Mouse (Mus musculus) common myeloid progenitor, adult 5-6 weeks (primary cell): ENCODE data around the gene Zfp651. TPM values are rescaled to one million over a fixed set of nuclear protein-coding genes. Genes with fewer than 3 reads are reported as not detected.

Experiments
- ATAC-seq: replicated peaks from 2 replicates; pipeline ENCODE4 v1.8.0; 2016; ENCODE audit warnings: low read depth, mild to moderate bottlenecking, moderate TSS enrichment, inconsistent platforms; ENCODE audit not compliant: poor library complexity, severe bottlenecking
- total RNA-seq: library from RNA; stranded (forward); fragments of 200-1000, 187-1606 nt; gene quantifications from 2 replicates; pipeline ENCODE4 v1.2.3, GENCODE M21; 2017

Gene Zfp651
- total RNA-seq, 1 experiment from 2014 or later: 1.5 TPM

DNA sequence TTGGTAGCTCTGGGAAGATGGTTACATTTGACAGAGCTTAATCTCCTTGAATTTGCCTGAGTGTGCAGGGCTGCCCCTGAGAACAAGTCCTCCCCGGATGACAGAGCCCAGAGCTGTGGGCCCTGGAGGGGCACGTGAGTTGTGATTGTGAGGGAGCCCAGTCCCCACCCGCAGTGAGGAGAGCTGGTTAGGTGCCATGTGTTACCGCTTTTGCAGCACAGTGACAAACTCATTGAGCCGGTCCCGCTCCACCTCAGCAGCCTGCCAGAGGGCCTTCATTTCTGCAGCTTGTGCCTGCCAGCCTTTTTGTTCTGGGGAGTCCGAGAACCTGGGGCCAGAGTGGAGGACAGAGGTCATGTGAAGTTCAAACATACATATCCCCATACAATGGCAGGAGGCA lies 48.8 kb downstream of the Zfp651 start:
- no peak for ATAC-seq

DNA sequence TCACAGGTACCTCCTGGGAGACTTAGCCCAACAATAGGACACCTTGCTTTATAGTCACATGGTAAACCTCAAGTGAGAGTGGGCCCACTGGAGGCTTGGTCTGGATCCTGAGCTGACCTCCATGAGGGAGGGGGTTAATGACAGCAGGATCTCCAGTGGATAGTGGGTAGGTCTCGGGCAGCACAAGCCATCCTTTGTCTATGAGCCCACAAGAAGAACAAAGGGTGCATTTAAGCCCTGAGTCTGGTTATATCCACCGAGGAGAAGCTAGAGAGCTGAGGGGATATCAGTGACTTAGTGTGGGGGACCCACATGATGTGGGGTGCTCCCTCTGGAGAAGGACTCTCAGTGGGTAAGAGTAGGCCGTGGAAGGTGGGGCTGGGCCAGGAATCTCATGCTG lies 49.4 kb downstream of the Zfp651 start:
- ATAC-seq: no peak

DNA sequence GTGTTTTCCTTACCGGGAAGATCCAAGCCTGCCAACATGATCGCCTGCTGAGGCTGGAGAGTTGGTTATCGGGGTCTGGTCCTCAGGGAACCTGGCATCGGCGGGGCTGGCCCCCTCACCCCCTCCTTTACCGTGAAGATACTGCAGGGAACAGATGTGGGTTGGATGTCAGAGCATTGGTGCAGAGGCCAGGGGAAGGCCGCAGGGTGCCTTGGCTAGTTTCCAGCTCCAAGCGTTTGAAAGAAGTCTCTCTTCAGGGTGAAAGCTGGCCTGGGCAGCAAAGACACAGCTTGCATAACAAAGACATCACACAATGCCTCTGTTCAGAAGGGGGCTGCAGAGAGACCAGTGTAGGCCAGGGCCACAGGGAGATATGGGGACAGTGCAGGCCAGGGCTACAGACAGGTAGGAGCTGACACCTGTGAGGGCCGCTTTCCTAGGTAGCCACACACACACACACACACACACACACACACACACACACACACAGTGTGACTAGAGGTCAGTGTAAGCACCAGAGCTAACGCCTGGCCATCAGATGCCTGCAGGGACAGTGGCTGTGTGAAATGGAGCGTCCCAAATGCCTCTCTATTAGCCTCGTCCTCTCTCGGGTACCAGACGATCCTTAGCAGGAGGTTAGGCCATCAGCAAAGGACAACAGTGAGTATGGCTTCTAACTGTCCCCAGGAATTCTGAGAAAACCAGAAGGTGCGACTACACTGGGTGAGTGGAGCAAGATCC lies 51.1 kb downstream of the Zfp651 start:
- no peak for ATAC-seq

DNA sequence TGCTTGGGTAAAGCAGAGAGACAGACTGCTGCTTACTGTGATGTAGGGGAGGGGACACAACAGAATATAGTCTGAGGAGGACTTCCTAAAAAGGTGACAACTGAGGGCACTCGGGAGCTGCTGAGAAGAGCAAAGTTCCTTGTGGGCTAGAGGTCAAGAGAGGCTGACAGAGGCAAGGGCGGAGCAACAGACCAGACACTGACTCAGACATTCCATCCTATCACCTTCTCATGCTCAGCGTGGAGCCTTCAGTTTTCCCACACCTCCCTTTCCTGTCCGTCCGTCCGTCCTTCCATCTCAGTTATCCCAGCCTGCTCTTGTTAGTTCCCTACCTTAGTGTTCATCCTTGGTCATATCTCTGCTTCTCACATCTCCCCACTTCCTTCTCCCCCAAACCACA lies 56.1 kb downstream of the Zfp651 start:
- ATAC-seq: 0 out of 2 replicates have a peak, but pooled peaks have one; percentile 22

- no peak for ATAC-seq
Observed at GRCm38 (mm10) chr9:121819073-121819770, 60.1 kb downstream of the Zfp651 start.

GRCm38 (mm10) chr9:121819771-121820471 lies 60.8 kb downstream of the Zfp651 start:
- no peak for ATAC-seq

GRCm38 (mm10) chr9:121820765-121821164 lies 61.6 kb downstream of the Zfp651 start:
- ATAC-seq: no peak

Other genes starting within 250 kb of the Zfp651 start
- gene Lyzl4, start 117.2 kb upstream of the Zfp651 start, total RNA-seq: not detected in 2 replicates
- 0.14 TPM in 1 of 2 replicates, not detected in the other for gene Vipr1, start 116.6 kb upstream of the Zfp651 start, total RNA-seq
- gene Sec22c, start 53.8 kb upstream of the Zfp651 start, total RNA-seq: 5.5 and 13.3 TPM in 2 replicates
- gene Ss18l2, start 49.0 kb upstream of the Zfp651 start, total RNA-seq: 34.1 and 34.8 TPM in 2 replicates
- gene Nktr, start 40.2 kb upstream of the Zfp651 start, total RNA-seq: 100 and 118 TPM in 2 replicates
- gene Klhl40, start 18.3 kb downstream of the Zfp651 start, total RNA-seq: 0.59 TPM in 1 of 2 replicates, not detected in the other
- not detected in 2 replicates for gene Hhatl, start 33.2 kb downstream of the Zfp651 start, total RNA-seq
- gene Ccdc13, start 80.1 kb downstream of the Zfp651 start, total RNA-seq: not detected in 2 replicates
- gene Higd1a, start 99.0 kb downstream of the Zfp651 start, total RNA-seq: 15.5 and 18.5 TPM in 2 replicates
- not detected in 2 replicates for gene Ackr2, start 139.0 kb downstream of the Zfp651 start, total RNA-seq
- gene Cyp8b1, start 157.0 kb downstream of the Zfp651 start, total RNA-seq: not detected in 2 replicates
- not detected in 2 replicates for gene Fam198a, start 191.7 kb downstream of the Zfp651 start, total RNA-seq
- 4.1 and 5.7 TPM in 2 replicates for gene Pomgnt2, start 237.8 kb downstream of the Zfp651 start, total RNA-seq